Mouse (Mus musculus): ENCODE results near the gene Cdc20b.
"Not testable (repeated sequence)": the region's sequence is repeated elsewhere in the genome, so short reads cannot be mapped to it uniquely, and the experiment has no call there.

Gene Cdc20b

DNA sequence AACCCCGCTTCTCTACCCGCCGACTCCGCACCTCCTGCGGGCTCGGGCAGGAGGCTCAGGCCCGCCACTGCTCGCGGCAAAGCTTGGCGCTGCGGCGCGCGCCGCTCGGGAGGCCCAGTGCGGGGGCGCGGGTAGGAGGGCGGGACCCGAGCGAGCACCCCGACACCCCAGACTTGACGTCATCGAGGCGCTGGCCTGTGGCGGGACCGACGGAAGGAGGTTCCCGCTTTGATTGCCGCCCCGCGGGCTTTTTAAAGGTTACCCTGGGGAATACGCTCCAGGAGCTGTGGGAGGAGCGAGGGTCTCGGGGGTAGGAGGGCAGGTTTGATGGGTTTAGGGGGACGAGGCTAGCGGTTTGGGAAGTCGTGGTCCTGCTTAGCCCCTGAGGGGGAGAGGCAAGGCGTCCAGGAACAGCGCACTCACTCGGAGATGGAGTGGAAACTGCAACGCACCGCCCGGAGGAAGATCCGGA is at the start of gene Cdc20b:
Gene Cdc20b (plus strand): TSS at position 162 of the 472 bp plus-strand sequence.
- peak; percentile 67 to 83 for DNase-seq (ENCODE audit: inconsistent age in 2 of 2, low spot score in 1 of 2)

DNA sequence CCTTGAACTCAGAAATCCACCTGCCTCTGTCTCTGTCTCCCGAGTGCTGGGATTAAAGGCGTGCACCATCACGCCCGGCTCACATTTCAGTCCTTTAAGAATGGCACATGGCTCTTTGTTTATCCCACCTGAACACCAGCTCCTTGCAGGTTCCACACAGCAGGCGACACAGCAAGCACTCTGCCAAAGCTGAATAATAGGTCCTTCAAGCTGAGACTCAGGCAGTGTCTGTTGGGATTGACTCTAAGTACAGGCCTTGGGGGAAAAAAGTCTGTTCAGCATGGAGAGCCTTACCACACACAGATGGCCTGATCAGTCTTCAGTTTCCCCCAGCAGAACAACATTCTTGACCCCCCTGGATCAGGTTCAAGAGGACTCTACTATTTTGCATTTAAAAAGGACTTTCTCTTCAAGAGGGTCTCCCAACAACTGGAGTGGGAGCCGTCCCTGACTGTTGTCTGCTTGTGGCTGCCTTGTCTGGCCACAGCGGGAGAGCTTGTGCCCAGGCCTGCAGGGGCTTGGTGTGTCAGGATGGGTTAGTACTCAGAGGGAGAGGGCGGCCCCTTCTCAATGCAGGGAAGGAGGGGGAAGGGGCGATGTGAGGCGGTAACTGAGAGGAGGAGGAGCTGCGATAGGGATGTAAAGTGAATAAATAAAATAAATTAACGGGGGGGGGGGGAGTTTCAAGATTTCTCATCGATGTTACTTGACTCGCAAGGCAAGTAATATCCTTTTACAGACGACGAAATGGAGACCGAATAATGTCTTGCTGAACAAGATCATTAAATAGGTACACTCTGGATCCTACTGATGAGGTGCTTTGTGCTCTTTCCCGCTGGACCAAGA is 49.1 kb upstream of the Cdc20b start:
- no peak for DNase-seq (ENCODE audit: inconsistent age in 2 of 2, low spot score in 1 of 2)

DNA sequence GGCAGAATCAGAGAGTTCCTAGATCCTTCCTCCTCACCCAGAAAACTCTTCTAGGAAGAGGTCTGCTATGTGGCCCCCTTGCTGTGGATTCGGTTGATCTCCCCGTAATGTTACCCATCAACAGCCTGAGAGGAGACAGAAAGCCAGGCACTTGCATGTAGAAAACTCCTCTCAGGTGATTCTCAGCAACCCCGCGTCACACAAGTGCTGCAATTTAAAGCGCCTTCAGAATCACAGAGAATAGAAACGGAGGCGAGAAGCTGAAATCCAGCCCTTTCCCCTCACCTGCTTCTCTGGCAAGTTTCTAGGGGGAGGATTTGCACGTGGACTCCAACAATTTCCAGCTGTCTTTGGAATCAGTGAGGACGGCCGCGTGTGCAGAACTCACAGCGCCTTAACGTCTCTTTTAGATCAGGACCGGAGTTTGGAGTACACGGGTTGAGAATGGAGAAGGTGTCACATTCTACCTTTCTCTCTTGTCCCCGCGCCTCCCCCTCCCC is 48.4 kb upstream of the Cdc20b start:
- peak in 1 of 2 experiments; percentile 31 for DNase-seq (ENCODE audit: inconsistent age in 2 of 2, low spot score in 1 of 2)

DNA sequence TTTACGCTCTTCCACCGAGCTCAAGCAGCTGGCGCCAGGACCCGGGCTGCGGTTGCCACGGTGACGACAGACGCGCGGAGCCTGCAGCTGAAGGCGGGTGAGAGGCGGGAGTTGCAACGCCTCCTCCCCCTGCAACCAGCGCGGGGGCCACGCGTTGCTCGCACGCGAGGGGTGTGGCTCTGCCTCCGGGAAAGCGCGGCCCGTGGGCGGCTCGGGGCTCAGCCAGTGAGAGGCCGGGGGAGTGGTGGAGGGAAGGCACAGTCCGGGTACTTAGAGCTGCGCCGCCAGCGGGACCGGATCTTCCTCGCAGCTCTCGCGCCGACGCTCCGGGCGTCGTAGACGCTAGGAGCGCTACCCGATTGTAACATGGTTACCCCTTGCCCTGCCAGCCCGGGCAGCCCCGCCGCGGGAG is 47.4 kb upstream of the Cdc20b start, which contains the start of gene Ccno:
Gene Ccno (plus strand): TSS at position 271 of the 412 bp plus-strand sequence.
- peak; percentile 98 for DNase-seq (ENCODE audit: inconsistent age in 2 of 2, low spot score in 1 of 2)

DNA sequence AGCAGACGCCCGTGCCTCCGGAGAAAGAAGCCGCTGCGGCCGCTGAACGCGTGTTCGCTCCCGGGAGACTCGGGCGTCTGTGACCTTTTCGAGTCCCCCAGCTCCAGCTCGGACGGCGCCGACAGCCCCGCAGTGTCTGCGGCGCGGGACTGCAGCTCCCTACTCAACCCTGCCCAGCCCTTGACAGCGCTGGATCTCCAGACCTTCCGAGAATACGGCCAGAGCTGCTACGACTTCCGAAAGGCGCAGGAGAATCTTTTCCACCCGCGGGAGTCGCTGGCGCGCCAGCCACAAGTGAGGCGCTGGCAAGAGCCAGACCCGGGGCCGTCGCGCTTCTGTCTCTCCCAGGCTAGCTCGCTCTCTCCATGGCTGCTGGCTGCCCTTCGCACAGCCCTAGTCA is 46.9 kb upstream of the Cdc20b start:
- no peak for DNase-seq (ENCODE audit: inconsistent age in 2 of 2, low spot score in 1 of 2)

DNA sequence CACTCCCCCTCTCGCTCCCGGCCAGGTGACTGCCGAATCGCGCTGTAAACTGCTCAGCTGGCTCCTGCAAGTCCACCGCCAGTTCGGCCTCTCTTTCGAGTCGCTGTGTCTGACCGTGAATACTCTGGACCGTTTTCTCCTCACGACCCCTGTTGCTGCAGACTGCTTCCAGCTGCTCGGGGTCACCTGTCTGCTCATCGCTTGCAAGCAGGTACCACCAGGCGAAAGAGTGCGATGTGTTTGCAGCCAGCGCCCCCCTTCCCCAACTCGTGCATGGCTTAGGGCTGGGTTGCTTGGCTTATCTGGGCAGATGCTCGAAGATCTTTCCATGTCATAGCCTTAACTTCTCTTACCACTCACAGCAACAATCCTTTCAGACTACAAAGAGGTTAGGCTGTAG is 46.0 kb upstream of the Cdc20b start:
- DNase-seq (ENCODE audit: inconsistent age in 2 of 2, low spot score in 1 of 2), result peak in 1 of 2 experiments; percentile 40

DNA sequence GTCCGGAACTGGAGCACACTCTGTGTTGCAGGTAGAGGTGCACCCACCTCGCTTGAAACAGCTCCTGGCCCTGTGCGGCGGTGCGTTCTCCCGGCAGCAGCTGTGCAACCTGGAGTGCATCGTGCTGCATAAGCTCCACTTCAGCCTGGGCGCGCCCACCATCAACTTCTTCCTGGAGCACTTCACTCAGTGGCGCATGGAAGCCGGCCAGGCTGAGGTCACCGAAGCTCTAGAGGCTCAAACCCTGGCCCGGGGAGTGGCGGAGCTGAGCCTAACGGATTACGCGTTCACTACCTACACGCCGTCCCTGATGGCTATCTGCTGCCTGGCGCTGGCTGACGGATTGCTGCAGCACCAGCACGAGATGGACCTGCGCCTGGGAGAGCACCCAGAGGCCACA is 45.4 kb upstream of the Cdc20b start:
- peak in 1 of 2 experiments; percentile 32 for DNase-seq (ENCODE audit: inconsistent age in 2 of 2, low spot score in 1 of 2)

DNA sequence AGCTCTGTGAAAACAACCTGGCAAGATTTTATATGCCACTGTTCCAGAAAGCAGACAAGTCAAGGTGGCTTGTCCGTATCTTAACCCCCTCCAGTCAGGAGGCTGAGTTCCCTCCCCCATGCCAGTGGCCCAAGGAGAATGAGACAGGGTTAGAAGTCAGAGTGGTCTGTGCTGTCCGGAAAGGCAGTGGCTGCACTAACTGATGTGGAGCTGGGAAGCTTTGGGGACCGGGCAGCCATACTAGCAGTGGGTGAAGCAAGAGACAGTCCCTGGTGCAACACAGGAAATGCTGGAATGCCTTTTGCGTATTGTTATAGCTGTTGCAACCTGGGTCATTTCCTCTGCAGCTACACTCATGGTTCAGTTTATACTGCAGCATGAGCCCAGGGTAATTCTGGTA is 44.6 kb upstream of the Cdc20b start:
- DNase-seq (ENCODE audit: inconsistent age in 2 of 2, low spot score in 1 of 2), result no peak

DNA sequence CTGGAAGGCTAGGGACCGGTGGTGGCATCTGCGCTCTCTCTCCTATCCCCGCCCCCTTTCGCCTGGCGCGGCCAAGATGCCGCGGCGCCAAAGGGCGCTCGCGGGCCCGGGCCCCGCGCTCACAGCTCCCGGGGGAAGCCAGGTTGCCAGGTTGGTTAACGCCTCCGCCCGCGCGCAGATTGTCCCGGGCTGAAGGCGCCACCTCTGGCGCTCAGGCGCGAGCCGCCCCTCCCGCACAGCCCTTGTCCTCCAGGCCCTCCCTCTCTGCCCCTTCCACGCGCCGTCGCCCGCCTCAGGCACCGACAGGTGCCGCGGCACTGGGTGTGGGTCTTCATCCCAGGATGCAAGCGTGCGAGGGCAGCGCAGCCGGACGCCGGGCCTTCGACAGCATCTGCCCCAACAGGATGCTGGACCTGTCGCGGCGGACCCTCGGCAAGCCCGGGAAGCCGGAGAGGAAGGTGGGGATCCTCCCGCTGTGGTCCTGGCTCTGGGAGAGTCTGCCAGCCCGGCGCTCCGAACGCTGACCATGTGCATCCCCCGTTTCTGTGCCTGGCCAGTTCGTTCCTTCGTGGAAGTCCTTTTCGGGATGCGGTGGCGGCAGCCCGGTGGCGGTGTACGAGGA is 41.3 kb upstream of the Cdc20b start, which contains the start of gene Mcidas:
Gene Mcidas (plus strand): TSS at position 315 of the 622 bp plus-strand sequence.
- DNase-seq (ENCODE audit: inconsistent age in 2 of 2, low spot score in 1 of 2), result peak in 1 of 2 experiments; percentile 59

DNA sequence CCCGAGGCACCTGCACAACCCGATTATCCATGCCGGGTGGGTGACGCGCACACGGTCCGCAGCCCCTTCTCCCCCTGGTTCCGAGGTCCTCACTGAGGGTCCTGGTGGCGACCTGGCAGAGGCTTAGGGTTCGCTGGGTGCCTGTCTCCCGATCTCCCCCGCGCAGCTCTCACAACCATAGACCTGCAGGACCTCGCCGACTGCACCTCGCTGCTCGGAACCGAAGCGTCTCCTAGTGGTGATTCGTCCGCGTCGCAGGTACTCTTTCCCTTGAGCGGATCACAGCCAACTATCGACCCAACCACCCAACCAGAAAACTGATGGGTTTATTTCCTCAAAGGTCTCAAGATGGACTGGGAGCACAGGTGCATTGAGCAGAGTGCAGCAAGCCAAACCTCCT is 40.7 kb upstream of the Cdc20b start:
- DNase-seq (ENCODE audit: inconsistent age in 2 of 2, low spot score in 1 of 2), result peak; percentile 55 to 84

DNA sequence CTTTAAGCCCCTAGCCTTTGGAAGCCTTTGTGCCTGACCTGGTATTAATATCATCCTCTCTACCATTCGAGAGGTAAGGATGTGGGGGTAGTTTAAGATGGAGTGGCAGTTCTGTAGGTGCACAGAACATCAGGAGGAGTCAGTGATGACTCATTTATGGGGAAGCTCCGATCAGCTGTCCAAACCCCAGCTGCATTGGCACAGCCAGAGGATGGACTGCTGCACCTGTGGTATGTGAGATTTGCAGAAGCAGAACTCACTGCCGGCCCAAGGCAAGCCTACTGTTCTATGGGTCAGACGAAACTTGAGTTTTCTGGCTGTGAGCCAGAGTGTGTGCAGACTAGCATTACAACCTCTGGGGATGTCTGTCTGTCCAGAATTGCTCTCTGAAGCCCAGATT is 38.5 kb upstream of the Cdc20b start:
- DNase-seq (ENCODE audit: inconsistent age in 2 of 2, low spot score in 1 of 2), result no peak

DNA sequence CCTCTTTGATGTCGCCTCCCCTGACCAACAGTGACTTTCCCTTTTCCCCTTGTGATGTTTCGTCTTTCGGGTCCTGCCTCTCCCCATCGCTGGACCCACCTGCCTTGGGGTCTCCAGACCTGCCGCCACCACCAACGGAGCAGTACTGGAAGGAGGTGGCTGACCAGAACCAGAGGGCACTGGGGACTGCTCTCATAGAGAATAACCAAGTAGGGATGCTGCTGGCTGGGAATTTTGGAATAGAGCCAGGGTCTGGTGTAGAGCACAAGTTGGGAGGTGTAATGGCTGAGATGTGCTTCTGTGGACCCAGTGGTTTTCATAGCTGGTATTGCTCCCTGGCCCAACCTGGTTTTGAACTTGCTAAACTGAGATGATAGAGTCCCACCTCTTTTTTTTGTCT is 37.5 kb upstream of the Cdc20b start:
- DNase-seq (ENCODE audit: inconsistent age in 2 of 2, low spot score in 1 of 2), result no peak

DNA sequence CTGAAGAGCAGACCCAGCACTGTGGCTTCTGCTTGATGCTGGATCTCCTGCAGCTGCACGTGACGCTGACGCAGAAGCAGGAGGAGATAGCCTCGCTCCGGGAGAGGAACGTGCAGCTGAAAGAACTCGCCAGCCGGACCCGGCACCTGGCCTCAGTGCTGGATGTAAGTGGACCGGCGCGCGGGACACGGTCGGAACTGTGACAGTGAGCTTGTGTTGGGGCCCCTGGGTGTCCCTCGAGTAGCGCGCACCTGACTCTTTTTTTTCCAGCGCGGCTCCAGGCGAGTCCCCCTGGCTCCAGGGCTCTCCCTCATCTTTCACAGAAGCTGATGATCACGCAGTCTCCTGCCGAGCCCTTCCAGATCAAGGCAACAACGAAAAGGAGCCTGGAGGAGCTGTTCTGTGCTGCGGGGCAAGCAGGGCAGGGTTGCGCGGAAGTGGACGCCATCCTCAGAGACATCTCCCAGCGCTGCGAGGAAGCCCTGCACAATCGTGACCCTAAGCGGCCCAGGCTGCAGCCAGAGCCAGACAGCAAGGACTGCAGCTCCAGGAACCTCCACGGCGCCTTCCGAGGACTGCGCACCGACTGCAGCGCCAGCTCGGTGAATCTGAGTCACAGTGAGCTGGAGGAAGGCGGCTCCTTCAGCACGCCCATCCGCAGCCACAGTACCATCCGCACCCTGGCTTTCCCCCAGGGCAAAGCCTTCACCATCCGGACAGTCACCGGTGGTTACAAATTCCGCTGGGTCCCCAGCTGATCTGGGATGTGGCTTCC is 36.3 kb upstream of the Cdc20b start:
- DNase-seq (ENCODE audit: inconsistent age in 2 of 2, low spot score in 1 of 2), result peak; percentile 44 to 78

DNA sequence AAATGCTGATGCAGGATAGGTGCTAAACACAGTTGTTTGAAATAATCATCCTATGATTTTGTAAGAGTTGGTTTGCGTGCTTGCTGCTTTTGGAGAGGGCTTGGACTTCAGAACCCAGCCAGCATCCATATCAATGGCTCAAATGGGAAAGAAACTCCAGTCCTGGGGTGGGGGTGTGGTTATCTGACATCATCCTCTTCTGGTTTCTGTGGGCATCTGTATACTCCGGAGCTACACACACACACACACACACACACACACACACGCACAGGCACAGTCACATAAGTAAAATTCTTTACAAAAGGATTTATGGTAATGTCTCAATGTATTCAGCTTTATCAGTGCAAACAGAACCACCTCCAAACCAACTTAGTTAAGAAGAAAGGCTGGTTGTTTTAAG is 34.8 kb upstream of the Cdc20b start:
- no peak for DNase-seq (ENCODE audit: inconsistent age in 2 of 2, low spot score in 1 of 2)

DNA sequence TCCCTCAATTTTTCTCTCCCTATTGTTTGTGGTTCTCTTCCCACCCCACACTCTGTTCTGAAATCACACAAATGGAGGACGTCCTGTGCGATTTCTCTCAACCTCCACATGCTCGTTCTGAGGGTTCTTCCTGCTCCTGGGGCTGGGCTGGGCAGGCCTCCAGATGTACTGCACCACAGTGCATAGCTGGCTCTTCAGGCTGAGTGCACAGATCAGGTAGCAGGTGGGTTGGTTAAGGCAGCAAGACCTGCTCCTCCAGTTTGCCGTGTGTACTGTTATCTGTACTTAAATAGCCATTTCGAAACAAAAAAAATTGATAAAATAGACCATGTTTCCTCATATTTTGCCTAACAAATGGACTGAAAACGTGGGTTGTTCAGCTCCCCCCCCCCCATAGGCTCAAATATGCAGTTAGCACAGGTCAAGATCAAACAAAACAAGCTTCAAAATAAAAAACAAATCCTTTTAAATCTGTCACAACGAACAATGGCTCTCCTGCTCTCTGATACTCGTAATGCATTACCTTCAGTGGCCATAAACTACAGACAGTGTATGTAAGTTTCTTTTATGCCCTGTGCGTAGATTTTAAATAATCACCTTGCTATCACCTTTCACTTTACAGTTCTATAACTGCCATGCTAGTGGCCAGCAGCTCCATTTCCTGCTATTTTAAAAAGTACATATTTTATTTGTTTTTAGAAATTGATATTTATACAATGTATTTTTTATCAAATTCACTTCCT is 34.2 kb upstream of the Cdc20b start:
- DNase-seq (ENCODE audit: inconsistent age in 2 of 2, low spot score in 1 of 2), result no peak

DNA sequence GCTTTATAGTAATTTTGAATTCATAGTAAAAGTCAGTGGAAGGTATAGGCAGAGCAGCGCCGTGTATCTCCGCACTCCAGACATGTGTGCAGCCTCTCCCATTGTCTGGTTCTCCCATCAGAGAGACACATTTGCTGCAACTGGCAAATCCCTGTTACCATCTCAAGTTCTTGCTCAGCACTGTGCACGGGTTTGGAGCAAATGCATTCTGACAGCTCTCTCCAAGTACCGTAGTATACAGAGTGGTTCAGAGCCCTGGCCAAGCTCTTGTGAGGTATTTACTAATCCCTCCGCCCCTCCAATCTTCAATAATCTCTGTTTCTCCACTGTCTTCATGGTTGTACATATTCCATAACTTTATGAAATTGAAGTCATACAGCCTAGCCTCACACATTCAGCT is 22.2 kb upstream of the Cdc20b start:
- DNase-seq (ENCODE audit: inconsistent age in 2 of 2, low spot score in 1 of 2), result no peak

DNA sequence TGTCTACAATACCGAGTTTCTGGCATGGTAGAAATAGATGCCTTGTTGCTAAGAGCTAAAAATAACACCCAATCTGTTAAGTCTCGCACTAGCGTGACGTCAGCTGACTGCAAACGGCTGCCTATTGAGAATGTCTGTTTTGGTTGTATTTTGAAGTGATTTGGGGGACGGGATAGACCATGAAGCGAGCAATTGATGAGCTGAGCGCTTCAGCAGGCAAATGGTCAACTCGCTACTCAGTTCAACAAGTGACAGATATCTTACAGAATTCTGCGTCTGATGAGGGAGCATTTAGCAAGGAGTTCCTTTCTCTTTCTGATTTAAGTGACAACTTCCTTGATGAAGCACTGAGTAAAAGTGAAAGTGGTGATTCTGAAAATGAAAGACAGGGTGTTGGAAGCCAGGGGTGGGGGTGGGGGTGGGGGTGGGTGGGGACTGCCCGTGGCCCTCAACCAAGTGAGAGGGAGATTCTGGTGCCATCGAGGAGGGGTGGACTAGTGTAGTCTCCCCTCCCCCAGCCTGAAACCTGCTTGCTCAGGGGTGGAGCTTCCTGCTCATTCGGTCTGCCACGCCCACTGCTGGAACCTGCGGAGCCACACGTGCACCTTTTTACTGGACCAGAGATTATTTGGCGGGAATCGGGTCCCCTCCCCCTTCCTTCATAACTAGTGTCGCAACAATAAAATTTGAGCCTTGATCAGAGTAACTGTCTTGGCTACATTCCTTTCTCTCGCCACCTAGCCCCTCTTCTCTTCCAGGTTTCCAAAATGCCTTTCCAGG is 21.5 kb upstream of the Cdc20b start:
- not testable (repeated sequence) for DNase-seq (ENCODE audit: inconsistent age in 2 of 2, low spot score in 1 of 2)

DNA sequence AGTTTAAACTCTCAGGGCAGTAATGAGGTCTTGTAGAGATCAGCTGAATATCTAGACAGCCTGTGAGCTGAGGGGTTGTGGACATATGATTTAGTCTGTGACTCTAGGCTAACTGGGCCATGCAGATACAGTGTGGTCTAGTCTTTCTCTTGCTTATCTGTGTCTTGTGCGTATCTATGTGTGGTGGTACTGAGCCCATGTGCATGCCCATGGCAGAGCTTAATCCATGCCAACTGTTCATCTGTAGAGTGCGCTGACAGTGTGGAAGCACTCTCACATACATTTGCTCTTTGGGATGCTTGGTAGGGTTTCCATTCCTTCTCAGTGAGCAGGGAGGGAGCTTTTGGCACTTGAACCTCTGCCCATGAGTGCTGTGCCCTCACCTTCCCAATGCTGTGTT is 13.4 kb upstream of the Cdc20b start:
- no peak for DNase-seq (ENCODE audit: inconsistent age in 2 of 2, low spot score in 1 of 2)

DNA sequence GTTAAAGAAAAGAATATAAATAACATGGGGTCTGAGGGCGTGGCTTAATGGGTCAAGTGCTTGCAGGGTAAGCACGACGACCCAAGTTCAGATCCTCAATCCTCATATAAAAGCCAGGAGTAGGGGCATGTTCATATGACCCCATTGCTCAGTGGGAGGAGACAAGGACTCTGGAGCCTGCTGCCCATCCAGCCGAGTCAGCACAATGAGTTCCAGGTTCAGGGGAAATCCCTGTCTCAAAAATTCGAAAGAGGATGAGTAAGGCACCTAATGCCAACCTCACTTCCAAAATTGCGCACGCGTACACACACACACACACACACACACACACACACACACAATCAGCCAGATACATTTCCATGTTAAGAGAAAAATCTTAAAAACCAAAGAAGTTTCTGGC is 12.4 kb upstream of the Cdc20b start:
- DNase-seq (ENCODE audit: inconsistent age in 2 of 2, low spot score in 1 of 2), result no peak
